Mouse (Mus musculus): ENCODE measurements around the gene Pawr.

Gene Pawr

GRCm38 (mm10) chr10:108445606-108446005 is 113.7 kb downstream of the Pawr start:
- DNase-seq = no peak

- DNase-seq = peak; percentile 49 to 74
These were observed 114.4 kb downstream of the Pawr start for GRCm38 (mm10) chr10:108446041-108446931.

GRCm38 (mm10) chr10:108447211-108447610 is 115.3 kb downstream of the Pawr start:
- no peak for DNase-seq

- DNase-seq = no peak
These were observed 116.5 kb downstream of the Pawr start for GRCm38 (mm10) chr10:108448421-108448820.

- DNase-seq = no peak
These were observed 118.5 kb downstream of the Pawr start for GRCm38 (mm10) chr10:108450401-108450800.

- DNase-seq = no peak
These were observed 119.6 kb downstream of the Pawr start for GRCm38 (mm10) chr10:108451516-108451915.

GRCm38 (mm10) chr10:108452421-108452820 is 120.5 kb downstream of the Pawr start:
- DNase-seq = no peak

- DNase-seq = no peak
These were observed 121.6 kb downstream of the Pawr start for GRCm38 (mm10) chr10:108453561-108453960.

GRCm38 (mm10) chr10:108454691-108455117 is 122.8 kb downstream of the Pawr start:
- no peak for DNase-seq

- no peak for DNase-seq
These were observed 123.3 kb downstream of the Pawr start for GRCm38 (mm10) chr10:108455204-108455603.

- no peak for DNase-seq
These were observed 124.0 kb downstream of the Pawr start for GRCm38 (mm10) chr10:108455883-108456282.

GRCm38 (mm10) chr10:108457054-108457453 is 125.1 kb downstream of the Pawr start:
- no peak for DNase-seq

- DNase-seq = no peak
These were observed 129.9 kb downstream of the Pawr start for GRCm38 (mm10) chr10:108461862-108462261.
